Mouse (Mus musculus): ENCODE results near the gene Asphd1. TPM values are rescaled to one million over a fixed set of nuclear protein-coding genes. Genes with fewer than 3 reads are reported as not detected.
"Not testable (repeated sequence)": the region's sequence is repeated elsewhere in the genome, so short reads cannot be mapped to it uniquely, and the experiment has no call there.

Gene Asphd1
- polyA plus RNA-seq, 1 experiment from 2014 or later: 0.20 TPM

- Histone ChIP-seq H3K4me3 (no peak overlapping the region), H3K27me3 (replicated peaks) (no peaks in the 10 kb centered on the region), H3K4me1 (0 out of 2 replicates have a peak, but pooled peaks cover 3% of the 10 kb centered on the region), H3K27ac (replicated peaks) (peak overlapping the region; percentile 50; the same call in 1 of the 2 replicates), H3K36me3 (no peaks in the 10 kb centered on the region), H3K4me2 (no peak overlapping the region), H3K9me3 (no peaks in the 10 kb centered on the region), H3K9ac (0 out of 2 replicates have a peak overlapping the region, but pooled peaks have one; percentile 19)
- ATAC-seq (ENCODE audit: extremely low read depth, insufficient number of reproducible peaks, low FRiP score, low TSS enrichment): no peak
- 63% methylated on average over 5 of the region's 5 CpGs for WGBS
Observed at GRCm38 (mm10) chr7:126923999-126924398, 25.4 kb downstream of the Asphd1 start.

- WGBS: 51% methylated on average over 5 of the region's 5 CpGs
- H3K27me3 ChIP-seq (replicated peaks): no peaks in the 10 kb centered on the region
- H3K36me3 ChIP-seq: no peaks in the 10 kb centered on the region
- H3K9me3 ChIP-seq: no peaks in the 10 kb centered on the region
- H3K4me1 ChIP-seq: no peaks in the 10 kb centered on the region
- H3K9ac ChIP-seq: no peak within 1 kb of the TSS
- ATAC-seq (ENCODE audit: extremely low read depth, insufficient number of reproducible peaks, low FRiP score, low TSS enrichment): no peak
- H3K27ac ChIP-seq (replicated peaks): peak within 1 kb of the TSS; percentile 50; the same call in 1 of the 2 replicates
- H3K4me3 ChIP-seq: no peak within 1 kb of the TSS
- no peak within 1 kb of the TSS for H3K4me2 ChIP-seq
Observed at GRCm38 (mm10) chr7:126922624-126923060, 26.7 kb downstream of the Asphd1 start, which contains the start of gene Tmem219. Gene Tmem219, minus strand, starts transcription at chr7:126922917.

GRCm38 (mm10) chr7:126921563-126921962 is 27.8 kb downstream of the Asphd1 start:
- Histone ChIP-seq H3K4me3 (no peak overlapping the region), H3K4me1 (no peaks in the 10 kb centered on the region), H3K27ac (replicated peaks) (no peak overlapping the region), H3K9ac (no peak overlapping the region), H3K27me3 (replicated peaks) (no peaks in the 10 kb centered on the region), H3K4me2 (no peak overlapping the region), H3K9me3 (no peaks in the 10 kb centered on the region), H3K36me3 (no peaks in the 10 kb centered on the region)
- ATAC-seq (ENCODE audit: extremely low read depth, insufficient number of reproducible peaks, low FRiP score, low TSS enrichment): no peak
- 67% methylated on average over 2 of the region's 2 CpGs for WGBS

- Histone ChIP-seq H3K4me2 (no peak overlapping the region), H3K27ac (replicated peaks) (no peak overlapping the region), H3K9me3 (no peaks in the 10 kb centered on the region), H3K4me3 (no peak overlapping the region), H3K4me1 (no peaks in the 10 kb centered on the region), H3K9ac (no peak overlapping the region), H3K27me3 (replicated peaks) (no peaks in the 10 kb centered on the region), H3K36me3 (no peaks in the 10 kb centered on the region)
- ATAC-seq (ENCODE audit: extremely low read depth, insufficient number of reproducible peaks, low FRiP score, low TSS enrichment): no peak
- WGBS: 78% methylated on average over 4 of the region's 4 CpGs
Observed at GRCm38 (mm10) chr7:126919973-126920372, 29.4 kb downstream of the Asphd1 start.

GRCm38 (mm10) chr7:126918356-126918755 is 31.0 kb downstream of the Asphd1 start:
- not testable (repeated sequence) for H3K9me3 ChIP-seq; H3K9ac ChIP-seq; H3K4me1 ChIP-seq; H3K36me3 ChIP-seq; H3K27me3 ChIP-seq (replicated peaks); H3K4me2 ChIP-seq; ATAC-seq (ENCODE audit: extremely low read depth, insufficient number of reproducible peaks, low FRiP score, low TSS enrichment); H3K27ac ChIP-seq (replicated peaks); H3K4me3 ChIP-seq
- 40% methylated on average over 4 of the region's 4 CpGs for WGBS

GRCm38 (mm10) chr7:126914844-126915243 is 34.5 kb downstream of the Asphd1 start:
- no peak for ATAC-seq (ENCODE audit: extremely low read depth, insufficient number of reproducible peaks, low FRiP score, low TSS enrichment)
- no peaks in the 10 kb centered on the region for H3K27me3 ChIP-seq (replicated peaks)
- 75% methylated on average over 3 of the region's 3 CpGs for WGBS
- H3K4me2 ChIP-seq: no peak overlapping the region
- H3K4me3 ChIP-seq: no peak overlapping the region
- no peaks in the 10 kb centered on the region for H3K36me3 ChIP-seq
- H3K4me1 ChIP-seq: no peaks in the 10 kb centered on the region
- H3K27ac ChIP-seq (replicated peaks): no peak overlapping the region
- no peaks in the 10 kb centered on the region for H3K9me3 ChIP-seq
- no peak overlapping the region for H3K9ac ChIP-seq

GRCm38 (mm10) chr7:126905590-126905989 is 43.8 kb downstream of the Asphd1 start:
- Histone ChIP-seq H3K9me3 (no peaks in the 10 kb centered on the region), H3K27ac (replicated peaks) (no peak overlapping the region), H3K4me1 (no peaks in the 10 kb centered on the region), H3K36me3 (no peaks in the 10 kb centered on the region), H3K27me3 (replicated peaks) (no peaks in the 10 kb centered on the region), H3K9ac (no peak overlapping the region), H3K4me2 (no peak overlapping the region), H3K4me3 (no peak overlapping the region)
- ATAC-seq (ENCODE audit: extremely low read depth, insufficient number of reproducible peaks, low FRiP score, low TSS enrichment): no peak
- WGBS: 64% methylated on average over 3 of the region's 3 CpGs

- peaks cover 17% of the 10 kb centered on the region for H3K4me1 ChIP-seq
- H3K4me2 ChIP-seq; H3K9ac ChIP-seq; H3K27me3 ChIP-seq (replicated peaks); H3K36me3 ChIP-seq; H3K4me3 ChIP-seq; ATAC-seq (ENCODE audit: extremely low read depth, insufficient number of reproducible peaks, low FRiP score, low TSS enrichment); H3K9me3 ChIP-seq; H3K27ac ChIP-seq (replicated peaks): not testable (repeated sequence)
- 78% methylated on average over 8 of the region's 9 CpGs for WGBS
Observed at GRCm38 (mm10) chr7:126899781-126900180, 49.6 kb downstream of the Asphd1 start.

GRCm38 (mm10) chr7:126898102-126898990 is 51.0 kb downstream of the Asphd1 start:
- Histone ChIP-seq H3K9me3 (no peaks in the 10 kb centered on the region), H3K4me1 (peaks cover 17% of the 10 kb centered on the region), H3K36me3 (no peaks in the 10 kb centered on the region), H3K27me3 (replicated peaks) (no peaks in the 10 kb centered on the region), H3K9ac (peak overlapping the region; percentile 92), H3K27ac (replicated peaks) (peak overlapping the region; percentile 78), H3K4me3 (peak overlapping the region; percentile 75), H3K4me2 (peak overlapping the region; percentile 88)
- 10% methylated on average over 37 of the region's 37 CpGs for WGBS
- peak; percentile 95 for ATAC-seq (ENCODE audit: extremely low read depth, insufficient number of reproducible peaks, low FRiP score, low TSS enrichment)

- Histone ChIP-seq H3K9me3 (no peaks in the 10 kb centered on the region), H3K4me3 (peak overlapping the region; percentile 75), H3K4me1 (peaks cover 17% of the 10 kb centered on the region), H3K27me3 (replicated peaks) (no peaks in the 10 kb centered on the region), H3K27ac (replicated peaks) (peak overlapping the region; percentile 78), H3K36me3 (0 out of 2 replicates have a peak, but pooled peaks cover 3% of the 10 kb centered on the region), H3K4me2 (peak overlapping the region; percentile 88), H3K9ac (peak overlapping the region; percentile 92)
- 19% methylated on average over 16 of the region's 16 CpGs for WGBS
- no peak for ATAC-seq (ENCODE audit: extremely low read depth, insufficient number of reproducible peaks, low FRiP score, low TSS enrichment)
Observed at GRCm38 (mm10) chr7:126897390-126898101, 51.8 kb downstream of the Asphd1 start.

GRCm38 (mm10) chr7:126896912-126897311 is 52.5 kb downstream of the Asphd1 start:
- Histone ChIP-seq H3K9ac (peak overlapping the region; percentile 92; the same call in 1 of the 2 replicates), H3K4me1 (peaks cover 17% of the 10 kb centered on the region), H3K9me3 (no peaks in the 10 kb centered on the region), H3K36me3 (peaks cover 4% of the 10 kb centered on the region), H3K27me3 (replicated peaks) (no peaks in the 10 kb centered on the region), H3K4me3 (no peak overlapping the region), H3K27ac (replicated peaks) (peak overlapping the region; percentile 78), H3K4me2 (peak overlapping the region; percentile 88)
- WGBS: 82% methylated on average over 5 of the region's 5 CpGs
- ATAC-seq (ENCODE audit: extremely low read depth, insufficient number of reproducible peaks, low FRiP score, low TSS enrichment): 0 out of 2 replicates have a peak, but pooled peaks have one; percentile 26

Measured in heart, embryonic 13.5 days (tissue).